8 mouse cellular contexts compared by ENCODE assay signal in genomic region chr9:96258478-96258877, GRCm38 (mm10).
A peak's percentile ranks its signal among the peaks of the same experiment; 100 is the strongest.
DNase-seq lines count a peak whose midpoint lies in the region; ATAC-seq lines count a peak whose summit lies in the region.

No protein-coding gene starts in this region.

- peak; percentile 5 to 11 for DNase-seq in B cell, adult 2 months
- peak; percentile 66 for DNase-seq in Muller cell, postnatal 12 days (ENCODE audit: inconsistent ontology term)
- DNase-seq in kidney, postnatal 4 days = peak; percentile 34 to 49
- peak; percentile 49 for DNase-seq in neural tube, embryonic 10.5 days (ENCODE audit: extremely low spot score, low spot score)
- DNase-seq in layer of hippocampus, adult 18-20 months (ENCODE audit: low spot score in 2 of 2) = no peak

- ATAC-seq in forebrain, embryonic 13.5 days = peak; percentile 60
- ATAC-seq in activated CD4-positive, CD25-positive, alpha-beta regulatory T cell, adult 4 months = no peak
- ATAC-seq in granulocyte monocyte progenitor cell, adult 5-6 weeks (replicated peaks; ENCODE audit: poor library complexity, severe bottlenecking) = no peak

- WGBS in forebrain, embryonic 13.5 days = 5% methylated on average over 6 of the region's 6 CpGs

- peak overlapping the region; percentile 50 for H3K4me3 ChIP-seq in forebrain, embryonic 13.5 days

- peak overlapping the region; percentile 57 for H3K4me2 ChIP-seq in forebrain, embryonic 13.5 days

- H3K9ac ChIP-seq in forebrain, embryonic 13.5 days = no peak overlapping the region

- H3K36me3 ChIP-seq in forebrain, embryonic 13.5 days (ENCODE audit: poor library complexity, severe bottlenecking) = no peaks in the 10 kb centered on the region

- peak overlapping the region; percentile 59 for H3K27ac ChIP-seq in forebrain, embryonic 13.5 days

- peaks cover 19% of the 10 kb centered on the region for H3K4me1 ChIP-seq in forebrain, embryonic 13.5 days

- H3K27me3 ChIP-seq in forebrain, embryonic 13.5 days = no peaks in the 10 kb centered on the region

- no peaks in the 10 kb centered on the region for H3K9me3 ChIP-seq in forebrain, embryonic 13.5 days (replicated peaks)

Comparison
In these comparisons a context has a peak if more than half of its experiments do, and no peak if none do; other contexts are left out.
1. DNase-seq: peak in B cell, adult 2 months (2 of 2), Muller cell, postnatal 12 days (single experiment), kidney, postnatal 4 days (2 of 2) and neural tube, embryonic 10.5 days (single experiment); none in layer of hippocampus, adult 18-20 months (0 of 2).